In genomic region chr17:74830851-74831250, GRCm38 (mm10) we compare ENCODE assay signal across 13 mouse cellular contexts.
"Had no signal": no experiment of that assay in that cellular context is flagged by ENCODE, and none has a peak within 500 bp of the region (broad histone marks: within the 10 kb centered on the region; RNA-seq: fewer than 3 reads in every experiment).

No protein-coding gene starts in this region.

- DNase-seq: gastrocnemius, adult 2 months; gastrocnemius, postnatal 10 days; gastrocnemius, postnatal 25 days; heart, adult 18-20 months; heart, postnatal 10 days; heart, postnatal 4 days; kidney, adult 18-20 months; kidney, adult 9 months; kidney, postnatal 14 days; kidney, postnatal 36 days; layer of hippocampus, adult 9-11 months; layer of hippocampus, postnatal 36 days; left cerebral cortex, postnatal 4 days had no signal
